Mouse (Mus musculus): Measurements from ENCODE around the gene Gnpat.

DNA sequence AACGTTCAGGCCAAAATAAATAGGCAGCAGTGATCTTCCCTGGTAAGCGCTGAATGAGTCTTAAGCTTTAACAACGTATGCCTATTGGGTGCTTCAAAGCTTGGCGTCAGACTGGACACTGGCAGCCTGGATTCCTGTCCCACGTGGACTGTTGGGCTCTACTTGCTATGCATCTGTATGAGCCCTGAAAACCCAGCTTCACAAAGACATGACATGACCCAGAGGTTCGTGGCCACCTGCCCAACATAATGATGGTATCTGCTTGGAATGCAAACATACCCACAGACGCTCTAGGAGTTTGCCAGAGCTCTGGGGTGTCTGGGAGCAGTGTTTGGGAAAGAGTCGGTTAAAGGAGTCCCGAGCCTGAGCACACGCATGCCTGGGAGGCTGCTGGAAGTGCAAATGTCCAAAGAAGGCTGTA is 63.5 kb downstream of the Gnpat start:
- TF ChIP-seq GATA1 (IDR thresholded peaks at IDR 0.05; ENCODE audit: borderline replicate concordance, low read length) (no peak), FLI1 (IDR thresholded peaks at IDR 0.05; ENCODE audit: low read length) (no peak)

Data from megakaryocyte, embryonic 14.5 days (primary cell).